ENCODE assay signal across 10 mouse cellular contexts in the genomic region with DNA sequence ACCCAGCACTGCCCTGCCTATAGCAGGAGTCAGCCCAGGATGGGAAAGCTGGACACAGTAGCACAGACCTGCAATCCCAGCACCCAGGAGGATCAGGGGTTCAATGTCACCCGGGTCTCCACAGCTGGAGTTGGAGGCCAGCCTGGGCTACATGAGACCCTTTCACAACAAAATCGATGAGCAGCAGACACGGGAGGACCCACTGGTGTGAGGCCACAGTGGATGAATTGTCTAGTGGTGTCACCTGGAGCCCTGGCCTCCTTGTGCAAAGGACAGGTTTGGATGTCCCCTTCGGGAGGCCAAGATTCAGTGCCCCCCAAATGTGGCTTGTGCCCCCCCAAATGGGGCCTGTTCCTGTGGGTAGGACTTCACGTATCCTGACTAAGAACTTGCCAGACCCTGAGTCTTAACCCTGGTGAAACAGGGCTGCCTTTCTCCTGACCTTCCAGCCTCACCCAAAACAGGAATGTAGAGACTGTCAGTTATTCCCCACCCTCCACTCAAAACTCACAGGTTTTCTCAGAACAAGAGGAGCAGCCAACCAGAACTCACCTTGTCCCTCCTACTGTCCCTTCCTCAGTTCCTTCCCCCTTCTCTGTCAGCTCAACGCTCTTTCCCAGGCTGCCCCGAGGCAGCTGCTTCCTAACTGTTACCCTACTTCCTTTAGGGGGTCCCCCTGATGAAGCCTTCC. TPM values are rescaled to one million over a fixed set of nuclear protein-coding genes. Genes with fewer than 3 reads are reported as not detected.
DNase-seq lines count a peak whose midpoint lies in the region; TF ChIP-seq lines count a peak whose summit lies in the region.
"Had no signal": no experiment of that assay in that cellular context is flagged by ENCODE, and none has a peak within 500 bp of the region (broad histone marks: within the 10 kb centered on the region; RNA-seq: fewer than 3 reads in every experiment).

No protein-coding gene starts in this region.

- H3K9ac ChIP-seq in heart, adult 2 months (ENCODE audit: low read depth, low read length) = no peak overlapping the region
- H3K9ac ChIP-seq: hindbrain, embryonic 15.5 days had no signal

- H3K4me3 ChIP-seq in heart, adult 2 months = no peak overlapping the region
- no peak overlapping the region for H3K4me3 ChIP-seq in embryonic fibroblast, embryonic 13.5 days (ENCODE audit: insufficient read depth, low read length)
- H3K4me3 ChIP-seq: hindbrain, embryonic 15.5 days had no signal

- no peak for TF ChIP-seq POLR2A in heart, adult 2 months (IDR thresholded peaks at IDR 0.05; ENCODE audit: insufficient read depth, low read depth, low read length)
- no peak for TF ChIP-seq POLR2A in embryonic fibroblast, embryonic 13.5 days (IDR thresholded peaks at IDR 0.05; ENCODE audit: low read depth, low read length)

- H3K4me1 ChIP-seq in heart, adult 2 months (ENCODE audit: control insufficient read depth, insufficient read depth, low read length) = peaks cover 20% of the 10 kb centered on the region
- H3K4me1 ChIP-seq in embryonic fibroblast, embryonic 13.5 days (ENCODE audit: control insufficient read depth, insufficient read depth, low read length) = peaks cover 17% of the 10 kb centered on the region
- H3K4me1 ChIP-seq: hindbrain, embryonic 15.5 days had no signal

- 73% methylated on average over 7 of the region's 7 CpGs for WGBS in heart, adult 2 months

- TF ChIP-seq EP300 in heart, adult 2 months (IDR thresholded peaks at IDR 0.05; ENCODE audit: insufficient read depth, low read depth, low read length) = no peak

- H3K36me3 ChIP-seq in heart, adult 2 months (ENCODE audit: control insufficient read depth, insufficient read depth, low read length) = no peaks in the 10 kb centered on the region

- no peak for DNase-seq in heart, adult 2 months
- no peak for DNase-seq in heart, adult 9 months (ENCODE audit: low spot score in 2 of 2)
- DNase-seq in 3T3-L1 (ENCODE audit: low read depth, low spot score) = peak; percentile 68
- peak; percentile 28 for DNase-seq in lung, postnatal 14 days
- no peak for DNase-seq in embryo, embryonic 10.5 days (ENCODE audit: low spot score)
- DNase-seq in gastrocnemius, postnatal 25 days = no peak
- DNase-seq in left cerebral cortex, postnatal 10 days (ENCODE audit: extremely low spot score in 1 of 2, low spot score in 2 of 2) = no peak
- DNase-seq: cerebellum, postnatal 14 days had no signal

- H3K27ac ChIP-seq in heart, adult 2 months = peak overlapping the region; percentile 55
- H3K27ac ChIP-seq in embryonic fibroblast, embryonic 13.5 days (ENCODE audit: insufficient read depth, low read length) = peak overlapping the region; percentile 32
- H3K27ac ChIP-seq: hindbrain, embryonic 15.5 days had no signal

- no peaks in the 10 kb centered on the region for H3K79me2 ChIP-seq in heart, adult 2 months (replicated peaks; ENCODE audit: control insufficient read depth, insufficient read depth, low read length)

- no peaks in the 10 kb centered on the region for H3K27me3 ChIP-seq in heart, adult 2 months (ENCODE audit: control insufficient read depth, insufficient read depth, low read length)
- H3K27me3 ChIP-seq: hindbrain, embryonic 15.5 days had no signal

- no peak for TF ChIP-seq CTCF in heart, adult 2 months (IDR thresholded peaks at IDR 0.05)
- TF ChIP-seq CTCF in embryonic fibroblast, embryonic 13.5 days (IDR thresholded peaks at IDR 0.05; ENCODE audit: borderline replicate concordance, insufficient read depth, low read length) = no peak

- intact Hi-C loops in heart, adult 2 months (cut with DNase I) = no loop called here
- intact Hi-C loops in left cerebral cortex, postnatal 10 days (cut with DNase I) = no loop called here

RNA-seq across cellular contexts. Expression of gene Fblim1, which starts 33.1 kb away (rescaled TPM):
- 100 to 1,000 TPM; 236 to 263 TPM for total RNA-seq in heart, adult 2 months (2021)
- 297 and 303 TPM in 2 replicates for polyA plus RNA-seq in heart, adult 2 months (2012; rRNA removed)
- polyA plus RNA-seq in embryonic fibroblast, embryonic 13.5 days (2011; ENCODE audit: insufficient read length, low read depth, missing spikeins) = 72.4 and 90.1 TPM in 2 replicates
- 1 to 10 TPM; 1.5 to 4.7 TPM for total RNA-seq in gastrocnemius, postnatal 25 days (2021)
- 1 to 10 TPM; 4.4 to 6.0 TPM for total RNA-seq in left cerebral cortex, postnatal 10 days (2021)

RNA-seq across cellular contexts. Expression of gene Spen, which starts 34.4 kb away (rescaled TPM):
- total RNA-seq in heart, adult 2 months (2021) = 10 to 100 TPM; 28.0 to 28.9 TPM
- polyA plus RNA-seq in heart, adult 2 months (2012; rRNA removed) = 10.7 and 11.5 TPM in 2 replicates
- 20.7 and 21.2 TPM in 2 replicates for polyA plus RNA-seq in embryonic fibroblast, embryonic 13.5 days (2011; ENCODE audit: insufficient read length, low read depth, missing spikeins)
- 10 to 100 TPM; 18.6 to 19.9 TPM for total RNA-seq in gastrocnemius, postnatal 25 days (2021)
- 10 to 100 TPM; 56.8 to 59.9 TPM for total RNA-seq in left cerebral cortex, postnatal 10 days (2021)

RNA-seq across cellular contexts. Expression of gene Tmem82, which starts 45.6 kb away (rescaled TPM):
- total RNA-seq in heart, adult 2 months (2021) = 10 to 100 TPM; 16.5 to 20.2 TPM
- 35.5 and 36.6 TPM in 2 replicates for polyA plus RNA-seq in heart, adult 2 months (2012; rRNA removed)
- polyA plus RNA-seq in embryonic fibroblast, embryonic 13.5 days (2011; ENCODE audit: insufficient read length, low read depth, missing spikeins) = not detected in 2 replicates
- total RNA-seq in gastrocnemius, postnatal 25 days (2021) = 1 to 10 TPM; 1.2 to 2.3 TPM
- under 1 TPM; 0.28 to 0.79 TPM for total RNA-seq in left cerebral cortex, postnatal 10 days (2021)

RNA-seq across cellular contexts. Expression of gene Slc25a34, which starts 50.8 kb away (rescaled TPM):
- 100 to 1,000 TPM; 118 to 132 TPM for total RNA-seq in heart, adult 2 months (2021)
- polyA plus RNA-seq in heart, adult 2 months (2012; rRNA removed) = 183 and 258 TPM in 2 replicates
- 0.19 TPM in 1 of 2 replicates, not detected in the other for polyA plus RNA-seq in embryonic fibroblast, embryonic 13.5 days (2011; ENCODE audit: insufficient read length, low read depth, missing spikeins)
- total RNA-seq in gastrocnemius, postnatal 25 days (2021) = 10 to 100 TPM; 14.7 to 14.8 TPM
- total RNA-seq in left cerebral cortex, postnatal 10 days (2021) = 1 to 10 TPM; 2.3 to 4.1 TPM

Comparison
In these comparisons a context has a peak if more than half of its experiments do, and no peak if none do; other contexts are left out.
1. DNase-seq: peak in 3T3-L1 (single experiment) and lung, postnatal 14 days (single experiment); none in heart, adult 2 months (0 of 2), heart, adult 9 months (0 of 2), embryo, embryonic 10.5 days (single experiment), gastrocnemius, postnatal 25 days (single experiment) and left cerebral cortex, postnatal 10 days (0 of 2).
2. RNA of gene Fblim1, which starts 33.1 kb away (total RNA-seq): 236 to 263 TPM in heart, adult 2 months; 4.4 to 6.0 TPM in left cerebral cortex, postnatal 10 days and 1.5 to 4.7 TPM in gastrocnemius, postnatal 25 days; every median in the first group is over 10 times any median in the second.
3. RNA of gene Tmem82, which starts 45.6 kb away (total RNA-seq): 16.5 to 20.2 TPM in heart, adult 2 months; 1.2 to 2.3 TPM in gastrocnemius, postnatal 25 days and 0.28 to 0.79 TPM in left cerebral cortex, postnatal 10 days; every median in the first group is over 4 times any median in the second.